Mouse (Mus musculus) E14TG2a.4 (cell line): Measurements from ENCODE around the gene Zfp965.
"Not testable (repeated sequence)": the region's sequence is repeated elsewhere in the genome, so short reads cannot be mapped to it uniquely, and the experiment has no call there.

Source experiments
- H3K27me3 ChIP-seq: 2 replicates; pipeline ENCODE4 v1.6.1; 2014; ENCODE audit warnings: low read length, control low read depth; ENCODE audit not compliant: insufficient read depth
- H3K36me3 ChIP-seq: 2 replicates; pipeline ENCODE4 v1.6.1; 2014; ENCODE audit warnings: low read length, control low read depth; ENCODE audit not compliant: insufficient read depth
- H3K4me1 ChIP-seq: replicated peaks from 2 replicates; pipeline ENCODE4 v1.6.1; 2014; ENCODE audit warnings: low read depth, low read length, control low read depth
- H3K4me3 ChIP-seq: replicated peaks from 2 replicates; pipeline ENCODE4 v1.5.1; 2014; ENCODE audit warnings: mild to moderate bottlenecking, low read length
- H3K9me3 ChIP-seq: 2 replicates; pipeline ENCODE4 v1.6.1; 2014; ENCODE audit warnings: low read length, control low read depth

Zfp965 gene

DNA sequence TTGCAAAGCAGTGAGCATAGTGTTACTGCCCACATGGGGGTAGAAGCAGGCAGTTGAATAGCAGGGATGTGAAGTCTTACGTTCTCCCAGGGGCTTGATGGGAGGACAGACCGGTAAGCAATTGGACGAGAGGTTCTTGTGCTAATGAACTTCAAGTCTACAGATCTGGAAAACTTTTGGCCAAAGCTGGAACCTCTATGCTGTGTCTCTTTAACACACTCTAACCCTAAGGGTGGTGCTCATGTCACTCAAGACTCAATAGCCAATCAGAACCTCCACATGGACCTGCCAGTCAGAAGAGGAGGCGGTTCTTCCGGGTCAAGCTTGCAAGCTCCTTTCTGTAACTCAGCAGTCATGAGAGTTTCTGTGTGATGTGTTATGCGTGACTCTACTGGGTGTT, at the start of gene Zfp965:
Gene Zfp965 (plus strand): TSS at position 301 of the 400 bp plus-strand sequence.
- not testable (repeated sequence) for H3K4me1 ChIP-seq, H3K27me3 ChIP-seq, H3K9me3 ChIP-seq, H3K4me3 ChIP-seq, H3K36me3 ChIP-seq

DNA sequence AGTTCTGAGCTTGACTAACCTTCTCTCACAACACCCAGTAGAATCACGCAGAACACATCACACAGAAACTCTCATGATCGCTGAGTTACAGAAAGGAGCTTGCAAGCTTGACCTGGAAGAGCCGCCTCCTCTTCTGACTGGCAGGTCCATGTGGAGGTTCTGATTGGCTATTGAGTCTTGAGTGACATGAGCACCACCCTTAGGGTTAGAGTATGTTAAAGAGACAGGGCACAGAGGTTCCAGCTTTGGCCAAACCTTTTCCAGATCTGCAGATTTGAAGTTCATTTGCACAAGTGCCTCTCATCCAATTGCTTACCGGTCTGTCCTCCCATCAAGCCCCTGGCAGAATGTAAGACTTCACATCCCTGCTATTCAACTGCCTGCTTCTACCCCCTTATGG, 34.1 kb upstream of the Zfp965 start, which contains the start of gene Gm4724:
Gene Gm4724 (minus strand): TSS at position 101 of the 400 bp plus-strand sequence.
- H3K4me1 ChIP-seq, H3K27me3 ChIP-seq, H3K36me3 ChIP-seq, H3K9me3 ChIP-seq, H3K4me3 ChIP-seq: not testable (repeated sequence)
